Mouse (Mus musculus): ENCODE measurements at regions not wholly inside any gene's neighbourhood (a gene's known extent, or its start where the extent isn't known, plus 50 kb on each side); places are given as distances from the start of the nearest gene placed in this dataset.

- Histone ChIP-seq H3K27me3 (replicated peaks) (no peaks in the 10 kb centered on the region), H3K9ac (replicated peaks) (no peak overlapping the region), H3K27ac (replicated peaks) (no peak overlapping the region), H3K36me3 (no peaks in the 10 kb centered on the region), H3K9me3 (replicated peaks) (no peaks in the 10 kb centered on the region), H3K4me3 (replicated peaks) (no peak overlapping the region), H3K4me2 (no peak overlapping the region), H3K4me1 (no peaks in the 10 kb centered on the region)
- no peak for ATAC-seq (ENCODE audit: low FRiP score)
These were observed 100.2 kb upstream of the Dynlrb2 start for GRCm38 (mm10) chr8:116404571-116404970.

DNA sequence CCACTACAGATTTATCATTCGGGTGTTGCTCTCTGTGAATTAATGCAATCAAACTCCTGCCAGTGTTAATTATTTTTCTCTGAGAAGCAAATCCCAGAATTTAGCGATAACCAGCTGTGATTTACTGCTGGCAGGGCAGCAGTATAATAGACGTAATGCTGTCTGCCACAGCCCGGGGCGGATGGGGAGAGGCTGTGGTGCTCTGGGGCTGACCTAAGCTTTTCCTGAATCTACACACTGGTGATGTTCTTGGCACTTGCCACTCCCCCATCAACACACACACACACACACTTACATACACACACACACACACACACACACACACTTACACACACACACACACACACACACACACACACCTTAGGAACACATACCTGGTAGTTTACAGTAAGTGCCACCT is 101.4 kb upstream of the Dynlrb2 start:
- Histone ChIP-seq H3K9me3 (replicated peaks) (no peaks in the 10 kb centered on the region), H3K27ac (replicated peaks) (no peak overlapping the region), H3K4me2 (no peak overlapping the region), H3K4me1 (no peaks in the 10 kb centered on the region), H3K36me3 (no peaks in the 10 kb centered on the region), H3K9ac (replicated peaks) (no peak overlapping the region), H3K27me3 (replicated peaks) (no peaks in the 10 kb centered on the region), H3K4me3 (replicated peaks) (no peak overlapping the region)
- WGBS = 29% methylated on average over 5 of the region's 5 CpGs
- no peak for ATAC-seq (ENCODE audit: low FRiP score)

- Histone ChIP-seq H3K4me3 (replicated peaks) (no peak overlapping the region), H3K4me1 (no peaks in the 10 kb centered on the region), H3K9ac (replicated peaks) (no peak overlapping the region), H3K4me2 (no peak overlapping the region), H3K9me3 (replicated peaks) (0 out of 2 replicates have a peak, but pooled peaks cover 7% of the 10 kb centered on the region), H3K27ac (replicated peaks) (no peak overlapping the region), H3K27me3 (replicated peaks) (no peaks in the 10 kb centered on the region), H3K36me3 (no peaks in the 10 kb centered on the region)
- WGBS = 77% methylated on average over 2 of the region's 2 CpGs
- no peak for ATAC-seq (ENCODE audit: low FRiP score)
These were observed 105.3 kb upstream of the Dynlrb2 start for GRCm38 (mm10) chr8:116399452-116399851.

- Histone ChIP-seq H3K27me3 (replicated peaks) (no peaks in the 10 kb centered on the region), H3K4me3 (replicated peaks) (no peak overlapping the region), H3K9ac (replicated peaks) (no peak overlapping the region), H3K9me3 (replicated peaks) (0 out of 2 replicates have a peak, but pooled peaks cover 9% of the 10 kb centered on the region), H3K4me2 (no peak overlapping the region), H3K36me3 (no peaks in the 10 kb centered on the region), H3K4me1 (no peaks in the 10 kb centered on the region), H3K27ac (replicated peaks) (no peak overlapping the region)
- ATAC-seq (ENCODE audit: low FRiP score) = no peak
- 79% methylated on average over 11 of the region's 11 CpGs for WGBS
These were observed 106.1 kb upstream of the Dynlrb2 start for GRCm38 (mm10) chr8:116398565-116399205.

DNA sequence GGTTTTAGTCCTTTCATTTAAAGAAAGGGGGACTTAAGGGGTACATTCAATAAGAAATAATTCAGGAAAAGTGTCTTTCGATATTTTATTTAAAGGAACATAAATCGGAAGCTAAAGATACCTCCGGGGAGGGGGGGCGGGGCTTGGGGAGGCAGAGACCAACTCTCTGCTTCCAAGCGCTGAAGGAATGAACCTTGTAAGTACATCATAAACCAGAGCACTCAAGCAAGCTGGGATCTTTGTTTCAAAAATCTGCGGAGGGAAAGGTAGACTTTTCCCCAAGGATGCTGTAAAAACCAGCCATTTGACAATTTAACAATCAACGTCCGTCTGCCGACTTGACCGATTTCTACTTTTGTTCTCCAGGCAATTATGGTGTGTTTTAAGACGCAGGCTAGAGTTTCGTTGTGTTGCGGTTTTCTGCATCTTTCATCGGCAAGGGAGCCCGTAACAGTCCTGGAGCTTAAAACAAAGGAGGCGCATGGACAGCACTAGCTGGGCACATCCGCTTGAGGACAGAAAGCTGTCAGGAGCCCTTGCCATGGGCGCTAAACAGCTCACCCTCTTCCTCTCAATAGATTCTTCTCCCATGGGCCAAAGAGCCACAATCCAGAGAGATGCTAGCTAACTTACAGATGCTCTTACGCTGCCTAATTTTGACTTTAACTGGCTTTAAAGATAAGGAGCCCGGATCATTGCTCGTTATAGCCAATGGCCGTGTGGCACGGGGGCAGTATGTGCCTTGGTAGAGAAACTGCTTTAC is 119.4 kb upstream of the Dynlrb2 start:
- H3K27me3 ChIP-seq (replicated peaks) = peaks cover 20% of the 10 kb centered on the region
- no peaks in the 10 kb centered on the region; the same call in 1 of the 2 replicates for H3K9me3 ChIP-seq (replicated peaks)
- no peaks in the 10 kb centered on the region for H3K36me3 ChIP-seq
- H3K4me3 ChIP-seq (replicated peaks) = peak overlapping the region; percentile 25
- H3K4me1 ChIP-seq = peaks cover 24% of the 10 kb centered on the region
- no peak overlapping the region for H3K9ac ChIP-seq (replicated peaks)
- peak overlapping the region; percentile 43; the same call in 1 of the 2 replicates for H3K27ac ChIP-seq (replicated peaks)
- H3K4me2 ChIP-seq = peak overlapping the region; percentile 56
- WGBS = 28% methylated on average over 23 of the region's 23 CpGs
- no peak for ATAC-seq (ENCODE audit: low FRiP score)

- Histone ChIP-seq H3K4me3 (replicated peaks) (peak overlapping the region; percentile 25), H3K27ac (replicated peaks) (no peak overlapping the region), H3K4me1 (peaks cover 24% of the 10 kb centered on the region), H3K27me3 (replicated peaks) (peaks cover 25% of the 10 kb centered on the region), H3K9ac (replicated peaks) (no peak overlapping the region), H3K36me3 (no peaks in the 10 kb centered on the region), H3K9me3 (replicated peaks) (no peaks in the 10 kb centered on the region), H3K4me2 (peak overlapping the region; percentile 56)
- WGBS = 14% methylated on average over 15 of the region's 15 CpGs
- no peak; the same call in 1 of the 2 replicates for ATAC-seq (ENCODE audit: low FRiP score)
These were observed 120.2 kb upstream of the Dynlrb2 start for GRCm38 (mm10) chr8:116384418-116385089.

DNA sequence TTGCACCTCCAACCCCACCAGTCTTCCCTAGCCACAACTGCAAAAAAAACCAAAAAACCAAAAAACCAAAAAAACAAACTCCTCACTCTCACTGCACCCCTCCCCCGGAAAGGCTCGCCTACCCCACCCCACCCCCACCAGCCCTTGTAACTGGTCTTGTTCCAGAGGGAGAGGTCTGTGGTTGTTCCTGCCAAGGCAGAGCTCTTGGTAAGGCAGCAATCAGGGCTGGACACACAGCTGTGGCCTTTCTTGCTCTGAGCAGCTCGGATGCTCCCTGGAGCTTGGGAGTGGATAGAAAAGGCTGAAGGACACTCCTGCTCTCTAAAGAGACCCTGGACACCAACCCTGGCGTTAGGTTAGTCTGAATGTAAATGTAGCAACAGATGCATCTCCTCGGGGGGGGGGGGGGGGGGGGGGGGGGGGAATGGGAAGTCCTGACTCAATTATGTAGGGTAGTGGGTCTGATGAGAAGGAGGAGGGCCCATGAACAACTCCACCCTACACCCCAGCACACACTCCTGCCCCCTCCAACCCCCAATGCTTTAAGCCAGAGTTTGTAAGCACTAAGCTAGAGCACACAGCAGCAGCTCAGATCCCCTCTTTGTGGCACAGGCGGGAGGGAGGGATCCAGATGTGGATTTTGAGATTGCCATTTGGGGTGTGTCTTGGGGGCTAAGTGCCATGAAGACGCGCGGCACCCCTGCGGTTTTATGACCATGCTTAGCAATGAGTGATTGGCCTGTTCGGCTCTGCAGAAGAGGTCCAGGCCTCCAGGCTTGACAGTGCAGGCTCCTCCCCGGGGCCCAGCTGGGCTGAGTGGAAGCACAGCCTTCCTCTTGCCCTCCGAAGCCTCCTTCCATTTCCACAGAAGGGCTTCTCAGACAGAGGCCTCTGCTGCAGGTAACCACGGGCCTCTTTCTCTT is 121.0 kb upstream of the Dynlrb2 start:
- H3K9ac ChIP-seq (replicated peaks) = no peak overlapping the region
- ATAC-seq (ENCODE audit: low FRiP score) = peak; percentile 45; the same call in 1 of the 2 replicates
- H3K9me3 ChIP-seq (replicated peaks) = no peaks in the 10 kb centered on the region
- no peak overlapping the region for H3K27ac ChIP-seq (replicated peaks)
- H3K27me3 ChIP-seq (replicated peaks) = peaks cover 25% of the 10 kb centered on the region
- WGBS = 15% methylated on average over 13 of the region's 14 CpGs
- no peaks in the 10 kb centered on the region for H3K36me3 ChIP-seq
- peak overlapping the region; percentile 56 for H3K4me2 ChIP-seq
- peaks cover 24% of the 10 kb centered on the region for H3K4me1 ChIP-seq
- no peak overlapping the region for H3K4me3 ChIP-seq (replicated peaks)

GRCm38 (mm10) chr8:116383036-116383435 is 121.7 kb upstream of the Dynlrb2 start:
- Histone ChIP-seq H3K4me1 (peaks cover 24% of the 10 kb centered on the region), H3K27ac (replicated peaks) (no peak overlapping the region), H3K4me3 (replicated peaks) (no peak overlapping the region), H3K36me3 (no peaks in the 10 kb centered on the region), H3K27me3 (replicated peaks) (peaks cover 25% of the 10 kb centered on the region), H3K9ac (replicated peaks) (no peak overlapping the region), H3K9me3 (replicated peaks) (no peaks in the 10 kb centered on the region), H3K4me2 (no peak overlapping the region)
- no peak for ATAC-seq (ENCODE audit: low FRiP score)
- WGBS = 71% methylated on average over 8 of the region's 8 CpGs

DNA sequence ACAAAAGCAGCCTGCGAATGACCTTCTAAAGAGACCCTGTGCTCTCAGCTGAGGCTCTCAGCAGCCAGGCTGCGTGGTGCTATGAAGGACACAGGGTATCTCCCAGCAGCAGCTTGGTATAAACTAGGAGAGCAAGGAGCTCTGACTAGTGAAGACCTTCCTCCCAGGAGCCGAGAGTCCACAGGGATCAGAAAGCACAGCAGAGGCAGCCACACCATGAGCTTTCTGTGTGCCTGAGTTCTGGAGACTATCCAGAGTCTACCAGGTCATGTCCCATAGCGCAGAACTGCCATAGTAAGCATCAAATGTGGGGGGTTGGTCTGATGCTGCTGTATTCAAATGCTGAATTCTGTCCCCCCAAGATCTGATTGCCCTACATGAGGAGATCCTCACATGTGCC is 124.2 kb upstream of the Dynlrb2 start:
- 86% methylated on average over 4 of the region's 4 CpGs for WGBS
- no peak for ATAC-seq (ENCODE audit: low FRiP score)
- no peak overlapping the region for H3K27ac ChIP-seq (replicated peaks)
- H3K9ac ChIP-seq (replicated peaks) = no peak overlapping the region
- H3K27me3 ChIP-seq (replicated peaks) = peaks cover 11% of the 10 kb centered on the region
- H3K36me3 ChIP-seq = no peaks in the 10 kb centered on the region
- H3K4me1 ChIP-seq = peaks cover 23% of the 10 kb centered on the region
- H3K4me3 ChIP-seq (replicated peaks) = no peak overlapping the region
- no peaks in the 10 kb centered on the region for H3K9me3 ChIP-seq (replicated peaks)
- no peak overlapping the region for H3K4me2 ChIP-seq

GRCm38 (mm10) chr8:116379851-116380250 is 124.9 kb upstream of the Dynlrb2 start:
- H3K27me3 ChIP-seq (replicated peaks) = peaks cover 11% of the 10 kb centered on the region
- 73% methylated on average over 3 of the region's 3 CpGs for WGBS
- H3K4me1 ChIP-seq = peaks cover 18% of the 10 kb centered on the region
- H3K4me3 ChIP-seq (replicated peaks) = no peak overlapping the region
- H3K4me2 ChIP-seq = no peak overlapping the region
- no peaks in the 10 kb centered on the region for H3K36me3 ChIP-seq
- ATAC-seq (ENCODE audit: low FRiP score) = no peak
- no peaks in the 10 kb centered on the region for H3K9me3 ChIP-seq (replicated peaks)
- no peak overlapping the region for H3K27ac ChIP-seq (replicated peaks)
- no peak overlapping the region for H3K9ac ChIP-seq (replicated peaks)

DNA sequence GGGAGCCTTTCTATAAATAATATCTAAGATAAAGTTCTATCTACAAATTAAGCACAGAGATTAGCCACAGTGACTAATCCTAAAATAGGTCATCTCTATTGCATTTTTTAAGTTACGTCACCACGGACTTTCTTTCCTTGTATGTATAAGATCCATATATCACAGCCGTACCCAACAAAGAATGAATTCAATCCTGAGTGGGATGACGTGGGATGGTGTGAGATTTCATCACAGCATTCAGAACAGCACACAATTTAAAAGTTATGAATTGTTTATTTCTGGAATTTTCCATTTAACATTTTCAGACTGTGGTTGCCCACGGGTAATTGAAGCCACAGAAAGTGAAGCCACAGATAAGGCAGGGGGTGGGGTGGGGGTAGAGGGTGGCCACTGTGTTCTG is 129.0 kb upstream of the Dynlrb2 start:
- Histone ChIP-seq H3K36me3 (no peaks in the 10 kb centered on the region), H3K4me1 (no peaks in the 10 kb centered on the region), H3K9me3 (replicated peaks) (no peaks in the 10 kb centered on the region), H3K9ac (replicated peaks) (no peak overlapping the region), H3K27ac (replicated peaks) (no peak overlapping the region), H3K4me2 (no peak overlapping the region), H3K4me3 (replicated peaks) (no peak overlapping the region), H3K27me3 (replicated peaks) (peaks cover 9% of the 10 kb centered on the region)
- ATAC-seq (ENCODE audit: low FRiP score) = no peak
- WGBS = 85% methylated on average over 5 of the region's 5 CpGs

Data from neural tube, embryonic 15.5 days (tissue).